Mouse (Mus musculus) erythroblast, adult 5-6 weeks (primary cell): ENCODE measurements around the gene Klf6. TPM values are rescaled to one million over a fixed set of nuclear protein-coding genes. Genes with fewer than 3 reads are reported as not detected.

Experiments used
- ATAC-seq: replicated peaks from 2 replicates; pipeline ENCODE4 v1.8.0; 2016; ENCODE audit warnings: moderate number of reproducible peaks, mild to moderate bottlenecking, moderate TSS enrichment, inconsistent platforms; ENCODE audit not compliant: poor library complexity, low FRiP score, severe bottlenecking
- total RNA-seq, 2 experiments: library from RNA; stranded (forward) in 1 of 2; stranded (reverse) in 1 of 2; fragments of 150-400 nt in 1 of 2; fragments of 200-764, 138-1000 nt in 1 of 2; gene quantifications; 2 replicates each; pipeline versions ENCODE4 v1.2.3 to v1.2.4; 2015 to 2017; ENCODE audit warnings: low replicate concordance in 2 of 2

Klf6 gene
- total RNA-seq, 2 experiments from 2014 or later, result 20.8 to 37.8 TPM

GRCm38 (mm10) chr13:5895851-5896250 lies 34.6 kb downstream of the Klf6 start:
- no peak for ATAC-seq

GRCm38 (mm10) chr13:5897176-5897959 lies 36.1 kb downstream of the Klf6 start:
- ATAC-seq, result no peak

- no peak for ATAC-seq
These were observed 37.7 kb downstream of the Klf6 start for GRCm38 (mm10) chr13:5899021-5899420.

- ATAC-seq, result no peak
These were observed 38.4 kb downstream of the Klf6 start for GRCm38 (mm10) chr13:5899641-5900040.

- no peak for ATAC-seq
These were observed 51.9 kb downstream of the Klf6 start for GRCm38 (mm10) chr13:5913201-5913600.

GRCm38 (mm10) chr13:5917360-5917759 lies 56.1 kb downstream of the Klf6 start:
- no peak for ATAC-seq

GRCm38 (mm10) chr13:5919966-5920365 lies 58.7 kb downstream of the Klf6 start:
- no peak for ATAC-seq
